Mouse (Mus musculus) testis, postnatal 10 days (tissue): ENCODE data around the gene Tnnt1.
"Not testable (repeated sequence)": the region's sequence is repeated elsewhere in the genome, so short reads cannot be mapped to it uniquely, and the experiment has no call there.

Experiments used
- DNase-seq: peaks from one replicate; pipeline ENCODE4 v3.0.0; 2021; ENCODE audit warnings: low spot score

The Tnnt1 gene

DNA sequence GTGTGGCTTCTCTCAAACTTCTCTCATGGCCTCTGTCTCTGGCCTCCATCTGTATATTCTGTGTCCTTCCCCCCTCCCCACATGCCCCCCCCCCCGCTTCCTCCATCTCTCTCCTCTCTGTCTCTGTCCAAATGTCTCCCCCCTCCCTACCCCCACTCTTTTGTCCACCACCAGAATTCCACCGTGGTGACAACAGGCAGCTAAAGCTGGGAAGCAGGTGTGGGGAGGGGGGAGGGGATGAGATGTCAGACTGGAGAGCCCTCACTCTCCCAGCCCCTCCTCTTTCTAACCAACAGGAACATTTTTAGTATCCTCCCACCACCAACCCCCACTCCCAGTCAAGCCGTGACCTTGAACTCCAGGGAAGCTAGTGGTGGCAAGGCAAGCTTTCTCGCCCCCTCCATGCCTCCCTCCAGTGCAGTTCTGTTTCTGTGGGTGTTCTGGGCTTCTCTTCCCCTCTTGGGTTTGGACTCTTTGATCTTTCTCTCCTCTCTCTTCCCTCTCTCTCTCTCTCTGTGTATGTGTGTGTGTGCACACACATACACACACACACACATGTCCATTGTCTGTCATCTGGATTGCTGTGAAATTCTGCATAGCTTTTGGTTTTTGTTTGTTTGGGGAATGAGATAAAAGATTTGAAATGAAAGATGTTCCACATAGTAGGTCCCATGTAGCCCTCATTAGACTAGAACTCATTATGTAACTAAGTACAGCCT, at the start of gene Tnnt1:
TSS of gene Tnnt1 (minus strand) at position 51 of the 719 bp plus-strand sequence.
- DNase-seq, result no peak

DNA sequence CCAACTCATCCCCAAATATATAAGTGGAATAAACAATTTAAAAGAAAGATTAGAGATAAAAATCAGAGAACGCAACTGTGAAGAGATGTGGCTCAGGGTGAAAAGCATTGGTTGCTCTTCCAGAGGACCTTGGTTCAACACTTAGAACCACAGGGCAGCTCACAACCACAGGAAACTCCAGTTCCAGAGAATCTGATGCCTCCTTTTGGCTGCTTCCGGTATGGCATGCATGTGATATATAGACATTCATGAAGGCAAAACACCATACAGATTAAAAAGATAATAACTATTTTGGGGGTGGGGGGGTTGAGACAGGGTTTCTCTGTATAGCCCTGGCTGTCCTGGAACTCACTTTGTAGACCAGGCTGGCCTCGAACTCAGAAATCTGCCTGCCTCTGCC, 46.5 kb upstream of the Tnnt1 start:
- peak; percentile 40 for DNase-seq

DNA sequence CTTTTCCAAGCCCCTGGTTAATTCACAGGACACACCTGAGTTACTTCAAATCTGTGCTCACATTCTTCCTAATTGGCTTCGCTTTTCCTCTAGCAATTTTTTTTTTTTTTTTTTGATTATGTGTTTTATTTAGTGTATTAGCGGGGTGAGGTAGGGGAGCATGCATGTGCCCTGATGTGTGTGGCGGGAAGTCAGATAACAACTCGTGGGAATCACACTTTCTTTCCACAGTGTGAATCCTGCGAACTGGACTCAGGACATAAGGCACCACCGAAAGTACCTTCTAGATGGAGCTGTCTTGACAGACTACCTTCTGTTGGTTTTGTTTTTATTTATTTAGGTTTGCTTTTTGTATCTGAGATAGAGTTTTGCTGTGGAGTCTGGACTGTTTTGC, 41.0 kb upstream of the Tnnt1 start:
- no peak for DNase-seq

DNA sequence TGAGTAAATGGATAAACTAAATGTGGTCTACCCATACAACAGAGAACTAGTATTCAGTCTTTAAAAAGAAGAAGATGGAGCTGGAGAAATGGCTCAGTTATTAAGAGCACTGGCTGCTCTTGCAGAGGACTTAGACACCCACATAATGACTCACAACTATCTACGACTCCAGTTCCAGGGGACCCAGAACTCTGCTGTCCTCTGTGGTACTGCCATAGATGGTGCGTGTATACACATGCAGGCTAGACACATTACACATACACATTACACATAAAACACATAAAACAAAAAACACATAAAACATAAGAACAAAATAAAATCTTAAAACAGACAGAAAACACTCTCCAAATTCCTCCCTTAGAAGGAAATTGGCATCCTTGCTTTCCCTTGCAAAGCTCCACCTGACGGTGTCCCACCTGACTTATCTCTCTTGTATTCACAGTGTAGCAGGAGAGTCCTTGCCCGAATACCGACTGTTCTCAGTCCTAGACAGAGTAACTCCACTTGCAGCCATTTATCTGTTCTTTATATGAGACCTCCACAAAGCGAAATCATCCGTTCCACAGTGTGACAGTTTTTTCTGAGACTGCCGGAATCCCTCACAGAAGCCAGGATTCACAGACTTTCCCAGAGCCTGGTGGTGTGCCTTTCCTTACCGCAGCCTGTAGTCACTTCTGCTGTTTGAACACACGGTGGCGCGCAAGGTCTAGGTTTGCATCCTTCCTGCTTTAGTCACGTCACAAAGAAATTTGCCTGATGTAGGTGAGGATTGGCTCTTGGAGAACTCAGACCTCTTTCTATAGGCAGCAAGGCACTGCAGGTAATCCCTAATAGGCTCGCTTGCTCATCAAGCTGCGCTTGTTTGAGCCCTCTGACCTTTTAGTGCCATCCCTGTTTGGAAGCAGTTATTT, 40.3 kb upstream of the Tnnt1 start:
- DNase-seq, result peak; percentile 87

DNA sequence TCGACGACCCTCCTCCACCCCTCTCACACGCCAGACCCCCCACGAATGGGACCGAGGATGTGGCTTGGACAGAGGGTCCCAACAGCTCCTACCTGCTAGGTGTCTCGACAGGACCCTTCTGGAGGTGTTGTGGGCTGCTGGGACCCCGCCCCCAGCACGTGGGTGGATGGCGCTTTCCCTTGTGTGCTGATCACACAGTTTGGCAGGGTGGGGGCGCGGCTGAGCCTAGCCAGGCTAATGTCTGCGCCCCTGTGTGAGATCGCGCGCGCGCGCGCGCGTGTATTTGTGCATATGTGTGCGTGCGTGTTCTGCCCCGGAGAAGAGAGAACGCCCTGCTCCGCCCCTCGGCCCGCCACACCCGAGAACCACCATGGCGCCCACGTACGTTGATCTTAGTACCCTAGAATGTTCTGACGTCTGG, 31.0 kb upstream of the Tnnt1 start, which contains the start of gene Syt5:
TSS of gene Syt5 (minus strand) at position 321 of the 421 bp plus-strand sequence.
- peak; percentile 51 for DNase-seq

DNA sequence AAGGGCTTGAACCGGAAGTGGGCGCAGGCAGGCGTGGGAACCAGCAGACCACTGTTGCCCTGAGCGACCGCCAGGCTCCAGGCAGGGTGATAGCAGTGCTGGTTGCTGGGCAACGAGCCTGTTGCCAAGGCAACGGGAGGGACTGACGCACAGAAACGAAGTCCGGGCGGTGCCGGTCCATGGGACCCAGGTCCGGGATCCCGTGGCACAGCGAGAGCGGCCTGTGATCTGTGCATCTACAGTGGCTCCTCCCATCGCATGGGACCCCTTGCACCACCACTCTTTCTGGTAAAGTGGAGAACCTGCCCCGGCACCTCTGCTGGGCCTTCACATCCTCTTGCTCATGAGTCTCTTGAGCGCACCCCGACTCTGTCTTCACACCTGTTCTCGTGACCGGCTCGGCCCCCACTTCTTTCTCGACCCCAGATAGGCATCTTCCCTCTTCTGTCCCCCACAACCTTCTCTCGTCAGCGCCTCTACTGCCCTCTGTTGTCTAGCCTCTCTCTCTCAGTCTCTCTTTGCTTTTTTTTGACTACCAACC, 30.5 kb upstream of the Tnnt1 start:
- peak; percentile 86 for DNase-seq

DNA sequence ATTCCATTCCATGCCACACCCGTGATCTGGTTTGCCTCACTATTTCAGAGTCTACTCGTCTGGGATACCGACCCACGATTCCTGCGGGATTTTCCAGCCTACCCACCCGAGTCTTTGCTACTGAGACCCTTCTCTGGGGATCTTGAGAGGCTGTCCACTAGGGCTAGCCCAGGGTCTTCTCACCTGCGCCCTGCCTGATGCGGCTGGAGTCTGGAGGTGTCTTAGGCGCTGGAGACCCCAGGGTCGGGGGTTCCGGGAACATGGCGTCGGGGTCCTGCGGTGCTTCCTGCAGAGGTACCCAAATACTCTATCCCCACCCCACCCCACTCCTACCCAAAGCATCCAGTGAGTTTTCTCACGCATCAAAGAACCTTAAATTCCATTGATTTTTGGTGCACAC, 29.9 kb upstream of the Tnnt1 start:
- DNase-seq, result no peak

DNA sequence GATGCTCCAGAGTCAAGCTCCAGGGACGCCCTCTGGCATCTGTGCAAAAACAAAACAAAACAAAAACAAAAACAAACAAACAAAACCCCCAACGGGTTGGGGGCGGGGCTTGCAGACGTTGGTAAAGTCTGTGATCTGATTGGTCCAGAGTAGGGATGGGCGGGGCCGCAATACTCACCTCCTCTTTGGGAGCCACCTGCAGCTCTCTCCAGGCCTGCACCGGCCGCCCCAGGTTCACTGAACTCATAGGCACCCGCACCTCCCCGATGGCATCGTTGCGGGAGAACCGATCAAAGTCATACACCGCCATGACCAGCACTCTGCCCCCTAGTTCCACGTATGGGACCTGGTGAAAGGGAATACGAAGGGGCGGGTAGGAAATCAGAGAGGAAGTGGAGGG, 25.8 kb upstream of the Tnnt1 start:
- peak; percentile 57 for DNase-seq

DNA sequence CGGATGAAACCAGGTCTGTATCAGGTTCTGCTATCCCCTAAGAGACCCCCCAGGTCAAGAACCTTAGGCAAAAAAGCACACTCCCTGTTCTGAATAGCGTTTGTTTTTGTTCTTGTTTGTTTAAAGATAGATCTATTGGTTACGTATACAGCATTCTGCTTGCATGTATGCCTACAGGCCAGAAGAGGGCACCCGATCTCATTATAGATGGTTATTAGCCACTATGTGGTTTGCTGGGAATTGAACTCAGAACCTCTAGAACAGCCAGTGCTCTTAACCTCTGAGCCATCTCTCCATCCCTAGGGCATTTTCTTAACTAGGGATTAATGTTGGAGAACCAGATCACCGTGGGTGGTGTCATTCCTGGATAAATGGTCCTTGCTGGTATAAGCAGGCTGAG, 25.2 kb upstream of the Tnnt1 start:
- DNase-seq, result no peak

DNA sequence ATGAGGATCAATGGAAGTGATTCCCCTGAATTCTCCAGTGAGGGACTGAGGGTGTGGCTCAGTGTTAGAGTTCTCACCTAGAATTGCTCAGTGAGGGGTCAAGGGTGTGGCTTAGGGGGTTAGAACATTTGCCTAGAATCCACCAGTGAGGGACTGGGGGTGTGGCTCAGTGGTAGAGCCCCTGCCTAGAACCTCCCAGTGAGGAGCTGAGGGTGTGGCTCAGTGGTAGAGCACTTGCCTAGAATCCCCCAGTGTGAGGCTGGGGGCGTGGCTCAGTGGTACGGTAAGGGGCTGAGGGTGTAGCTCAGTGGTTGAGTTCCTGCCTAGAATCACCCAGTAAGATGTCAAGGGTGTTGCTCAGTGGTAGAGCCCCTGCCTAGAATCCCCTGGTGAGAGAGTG, 22.8 kb upstream of the Tnnt1 start:
- no peak for DNase-seq

DNA sequence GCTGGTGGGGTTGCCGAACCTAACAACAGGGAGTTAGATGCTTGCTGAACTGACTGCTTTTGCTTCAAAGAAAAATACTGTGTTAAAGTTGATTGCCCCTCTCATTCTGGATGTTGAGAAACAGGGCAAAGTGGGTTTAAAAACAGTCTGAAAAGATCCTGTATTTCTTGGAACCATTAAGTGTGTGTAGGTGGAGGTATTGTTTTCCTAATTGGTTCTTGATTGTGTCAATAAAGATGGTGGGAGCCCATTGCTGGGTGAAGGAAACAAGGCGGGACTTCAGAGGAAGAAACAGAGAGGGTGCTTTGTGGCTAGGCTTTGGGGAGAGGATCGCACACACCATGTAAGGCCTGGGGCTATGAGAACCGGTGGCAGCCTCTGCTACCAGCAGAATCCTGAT, 21.0 kb upstream of the Tnnt1 start:
- no peak for DNase-seq

DNA sequence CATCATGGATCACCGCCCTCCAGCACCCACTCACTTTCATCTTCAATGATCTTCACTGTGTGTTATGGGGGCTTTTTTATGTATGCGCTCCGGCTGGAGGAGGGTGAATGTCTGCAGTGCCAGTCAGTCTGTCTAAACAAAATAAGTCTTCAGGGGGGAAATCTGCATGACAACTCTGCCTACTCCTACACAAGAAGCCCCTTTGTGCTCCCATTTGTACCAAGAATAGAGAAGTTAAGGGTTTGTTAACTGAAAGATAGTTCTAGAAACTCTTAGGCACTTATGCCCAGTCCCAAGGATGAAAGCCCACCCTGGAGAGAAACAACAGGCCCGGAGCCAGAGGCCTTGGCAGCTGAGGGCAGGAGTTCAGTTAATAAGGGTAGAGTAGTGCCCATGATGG, 20.2 kb upstream of the Tnnt1 start:
- no peak for DNase-seq

DNA sequence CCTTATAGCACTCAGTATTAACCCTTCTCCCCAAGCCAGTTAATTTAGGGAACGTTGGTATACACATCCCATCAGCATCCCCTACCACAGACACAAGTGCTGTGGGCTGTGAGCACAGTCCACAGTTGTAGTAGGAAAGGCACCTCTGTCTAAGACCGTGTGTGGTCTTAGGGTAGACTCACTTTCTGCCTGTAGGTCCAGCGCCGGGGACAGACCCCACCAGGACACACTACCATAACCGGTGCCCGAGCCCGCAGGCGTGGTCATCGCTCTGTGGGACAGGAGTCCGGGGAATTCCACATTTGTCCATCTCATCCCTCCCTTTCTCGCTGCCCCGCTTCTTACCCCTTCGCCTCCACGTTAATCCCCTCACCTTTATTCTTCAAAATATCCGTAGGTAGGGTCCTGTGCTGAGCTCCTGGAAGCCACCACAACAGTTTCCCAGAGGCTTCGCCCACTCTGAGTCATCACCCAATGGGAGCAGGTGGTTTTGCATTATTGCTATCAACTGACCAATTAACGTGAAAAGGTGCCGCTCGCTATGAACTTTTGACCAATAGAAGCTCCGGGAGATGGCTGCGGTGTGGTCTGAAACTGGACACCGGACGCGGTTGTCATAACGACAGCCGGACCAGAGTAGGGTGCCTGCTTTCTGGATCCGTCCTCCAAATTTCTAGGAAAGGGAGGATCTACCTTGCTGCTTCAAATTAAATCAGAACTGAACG, 16.0 kb upstream of the Tnnt1 start, which contains the start of gene Dnaaf3:
TSS of gene Dnaaf3 (minus strand) at position 449 of the 725 bp plus-strand sequence.
- peak; percentile 78 for DNase-seq

DNA sequence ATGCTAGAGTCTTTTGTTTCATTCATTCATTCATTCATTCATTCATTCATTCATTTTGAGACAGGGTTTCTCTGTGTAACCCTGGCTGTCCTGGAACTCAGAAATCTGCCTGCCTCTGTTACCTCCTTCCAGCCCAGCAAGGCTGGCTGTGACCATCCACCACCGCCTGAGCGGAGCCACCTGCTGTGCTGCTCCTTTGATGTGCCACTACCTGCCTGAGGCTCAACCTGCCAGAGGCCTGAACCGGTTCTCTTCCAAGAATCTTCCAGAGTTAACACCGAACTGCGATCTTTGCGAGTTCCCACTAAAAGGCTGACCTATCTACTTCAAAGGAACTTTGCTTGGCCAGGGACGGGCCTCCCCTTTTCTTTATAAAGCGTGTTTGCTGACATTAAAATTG, 14.0 kb upstream of the Tnnt1 start:
- DNase-seq, result not testable (repeated sequence)

DNA sequence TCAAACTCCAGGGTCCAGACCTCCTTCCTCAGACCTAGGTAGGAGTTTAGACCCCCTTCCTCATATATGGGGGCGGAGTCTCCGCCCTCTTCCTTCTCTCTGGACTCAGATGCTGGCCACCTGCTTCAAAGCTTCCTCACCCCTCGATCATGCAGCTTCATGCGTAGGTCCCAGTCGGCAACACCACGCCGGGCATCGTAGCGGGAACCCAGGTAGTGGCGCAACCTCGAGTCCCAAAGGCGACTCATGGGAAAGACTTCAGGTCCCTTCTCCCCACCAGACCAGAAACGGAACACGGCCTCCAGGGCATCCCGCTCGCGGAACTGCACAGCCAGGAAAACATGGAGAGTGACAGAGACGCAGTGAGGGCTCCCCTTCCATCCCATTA, 11.1 kb upstream of the Tnnt1 start:
- no peak for DNase-seq

DNA sequence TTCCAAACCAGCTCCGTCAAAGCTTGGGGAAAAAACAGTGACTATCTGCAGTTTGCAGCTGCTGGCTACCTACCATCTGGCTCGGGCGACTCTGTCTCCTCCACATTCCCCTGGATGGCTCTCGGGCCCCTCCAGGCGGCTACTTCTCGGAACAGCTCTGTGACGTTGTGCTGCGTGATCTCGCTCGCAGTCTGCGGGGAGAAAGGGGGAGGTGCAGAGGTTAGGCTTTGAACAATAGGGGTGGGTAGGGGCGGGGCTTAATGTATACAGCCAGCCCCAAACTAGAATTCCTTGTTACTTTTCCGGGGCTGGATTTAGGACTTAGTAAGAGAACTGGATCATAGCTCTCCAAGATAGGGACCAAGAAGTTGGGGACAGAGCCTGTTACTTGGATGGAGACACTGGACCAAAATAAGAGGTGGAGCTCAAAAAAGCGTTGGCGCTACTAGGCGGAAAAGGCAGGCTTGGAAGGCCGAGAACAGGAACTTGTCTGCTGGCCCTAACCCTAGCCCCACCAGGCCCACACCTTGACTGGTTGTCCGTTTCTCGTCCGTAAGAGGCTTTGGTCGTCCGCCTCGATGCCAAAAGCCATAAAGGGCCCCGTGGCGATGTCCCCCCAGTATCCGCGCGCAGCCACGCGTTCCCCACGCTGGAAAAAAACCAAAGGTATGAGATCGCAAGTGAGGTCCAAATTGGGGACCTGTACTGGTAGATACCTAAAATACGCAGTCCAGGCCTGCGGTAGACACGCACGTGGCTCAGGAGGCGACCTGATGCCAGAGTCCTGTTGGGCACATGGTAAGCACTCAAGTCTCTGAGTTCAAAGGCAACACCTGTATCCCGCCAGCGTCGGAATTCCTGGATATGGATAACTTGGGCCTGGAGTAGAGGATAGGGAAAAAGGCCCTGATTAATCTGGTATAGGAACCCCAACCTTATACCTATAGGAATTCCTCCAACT, 10.4 kb upstream of the Tnnt1 start:
- DNase-seq, result peak; percentile 91

DNA sequence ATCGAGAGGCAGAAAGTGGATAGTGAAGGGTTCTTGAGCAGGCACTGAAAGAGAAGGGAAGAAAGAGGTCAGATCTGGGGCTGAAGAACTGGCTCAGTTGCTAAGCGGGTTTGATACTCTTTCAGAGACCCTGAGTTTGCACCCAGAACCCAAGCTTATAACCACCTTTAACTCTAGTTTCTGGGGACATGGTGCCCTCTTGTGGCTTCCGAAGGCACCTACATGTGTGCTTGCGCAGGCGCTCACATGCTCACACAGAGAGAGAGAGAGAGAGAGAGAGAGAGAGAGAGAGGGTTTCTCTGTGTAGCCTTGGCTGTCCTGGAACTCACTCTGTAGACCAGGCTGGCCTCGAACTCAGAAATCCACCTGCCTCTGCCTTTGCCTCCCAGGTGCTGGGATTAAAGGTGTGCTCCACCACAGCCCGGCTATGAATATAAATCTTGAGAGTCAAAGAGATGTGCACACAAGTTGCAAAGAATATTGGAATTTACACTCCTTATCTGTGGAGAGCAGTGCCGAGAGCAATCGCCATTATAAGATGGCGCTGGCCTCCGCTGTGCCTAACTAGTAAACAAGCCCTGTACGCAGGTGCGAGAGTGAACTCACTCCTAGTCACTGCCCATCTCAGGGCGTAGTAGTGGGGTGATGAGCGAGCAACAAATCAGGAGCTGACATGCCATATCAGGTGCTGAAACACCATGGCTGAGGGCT, 8.2 kb upstream of the Tnnt1 start, which contains the start of gene Tnni3:
TSS of gene Tnni3 (minus strand) at position 18 of the 711 bp plus-strand sequence.
- not testable (repeated sequence) for DNase-seq

DNA sequence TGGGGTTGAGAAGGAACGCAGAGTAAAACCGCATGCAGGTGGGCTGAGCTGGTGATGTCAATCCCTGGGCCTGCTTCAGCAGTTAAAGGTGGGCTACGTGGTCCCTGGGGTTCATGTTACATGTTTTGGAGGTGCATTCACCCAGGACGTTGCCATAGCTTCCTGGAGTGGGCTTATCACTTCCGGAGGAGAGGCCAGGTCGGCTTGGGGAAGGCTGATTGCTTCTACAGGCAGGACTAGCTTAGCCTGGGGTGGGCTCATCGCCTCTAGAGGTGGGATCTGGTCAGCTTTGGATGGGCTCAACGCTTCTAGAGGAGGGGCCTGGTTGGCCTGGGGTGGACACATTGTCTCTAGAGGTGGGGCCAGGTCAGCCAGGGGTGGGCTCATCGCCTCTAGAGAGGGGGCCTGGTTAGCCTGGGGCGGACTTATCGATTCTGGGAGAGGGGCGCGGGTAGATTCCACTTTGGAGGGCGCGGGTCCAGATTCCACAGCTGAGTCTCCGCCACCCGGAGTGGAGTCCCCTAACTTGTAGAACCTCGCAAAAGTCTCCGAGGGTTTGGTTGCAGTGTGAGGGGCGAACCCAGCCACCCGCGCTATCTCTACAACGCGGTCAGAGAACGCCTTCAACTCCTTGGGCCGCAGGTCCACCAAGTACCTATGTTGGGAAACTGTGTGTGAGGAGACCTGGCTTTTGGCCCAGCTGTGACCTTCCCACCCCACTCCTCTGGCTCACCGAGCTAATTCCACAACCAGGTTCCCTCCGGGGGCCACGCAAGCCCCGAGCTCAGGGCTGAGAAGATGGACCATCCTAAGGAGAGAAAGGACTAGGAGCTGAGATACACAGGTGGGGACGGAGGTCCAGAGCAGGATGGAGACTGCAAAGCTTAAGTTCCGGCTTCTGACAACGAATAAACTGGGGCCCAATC, 7.3 kb upstream of the Tnnt1 start:
- DNase-seq, result no peak

DNA sequence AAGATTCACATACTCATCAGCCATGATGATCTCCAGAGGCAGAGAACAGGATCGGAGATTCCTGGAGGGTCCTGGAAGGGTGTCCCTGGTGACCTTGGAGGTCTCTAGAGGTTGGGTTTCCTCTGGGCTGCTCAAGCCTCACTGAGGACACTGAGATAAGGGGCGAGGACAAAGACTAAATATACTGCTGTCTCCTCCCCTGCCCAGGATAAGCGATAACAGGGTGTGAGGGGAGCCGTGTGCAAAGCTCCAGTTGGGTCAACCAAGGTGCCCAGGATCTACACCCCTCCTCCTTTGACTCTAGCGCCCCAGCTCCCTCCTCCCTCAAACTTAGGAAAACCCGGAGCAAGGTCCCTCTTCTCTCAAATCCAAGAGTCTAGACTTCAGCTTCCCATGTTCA, 6.1 kb upstream of the Tnnt1 start:
- DNase-seq, result no peak
